Mouse (Mus musculus): ENCODE data around the gene Rfx3. TPM values are rescaled to one million over a fixed set of nuclear protein-coding genes. Genes with fewer than 3 reads are reported as not detected.

Rfx3 gene
- total RNA-seq, 4 experiments from 2014 or later, result 52.7 to 59.6 (median 56.4) TPM

DNA sequence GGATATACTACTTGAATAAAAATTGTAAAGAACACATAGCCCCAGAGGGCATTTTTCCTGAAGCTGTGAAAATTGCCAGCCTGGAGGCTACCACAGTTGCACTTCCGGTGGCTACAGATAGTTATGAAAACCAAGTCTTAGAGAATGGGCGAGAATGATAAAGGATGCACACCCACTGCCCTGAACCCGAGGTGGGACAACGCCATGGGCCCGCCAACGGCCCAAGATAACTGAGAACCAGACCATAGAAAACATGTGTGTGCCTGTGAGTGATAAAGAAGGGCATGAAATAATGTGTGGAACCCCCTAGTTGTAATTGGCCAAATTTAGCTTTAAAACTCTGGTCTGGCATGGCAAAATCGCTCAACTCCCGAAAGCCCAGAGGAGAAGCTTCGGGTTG lies 105.0 kb downstream of the Rfx3 start:
- no peak for DNase-seq (ENCODE audit: low spot score in 2 of 2)

DNA sequence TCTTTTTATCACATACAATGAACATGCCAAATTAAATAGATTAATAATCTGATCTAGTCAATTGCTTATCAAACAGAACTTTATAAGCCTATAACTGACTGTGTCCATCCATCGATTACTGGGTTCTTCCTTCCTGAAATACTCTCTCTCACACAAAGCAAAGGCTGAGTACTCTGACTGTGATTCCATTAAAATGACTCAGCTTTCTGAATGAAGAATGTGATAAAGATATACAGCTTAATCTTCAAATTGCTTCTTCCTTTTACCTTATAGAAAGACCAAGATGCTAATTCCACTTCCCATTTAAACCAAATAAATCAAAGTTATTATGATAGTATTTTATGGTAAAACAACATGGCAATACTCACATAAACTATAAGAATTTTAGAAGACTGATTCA lies 105.8 kb downstream of the Rfx3 start:
- no peak for DNase-seq (ENCODE audit: low spot score in 2 of 2)

DNA sequence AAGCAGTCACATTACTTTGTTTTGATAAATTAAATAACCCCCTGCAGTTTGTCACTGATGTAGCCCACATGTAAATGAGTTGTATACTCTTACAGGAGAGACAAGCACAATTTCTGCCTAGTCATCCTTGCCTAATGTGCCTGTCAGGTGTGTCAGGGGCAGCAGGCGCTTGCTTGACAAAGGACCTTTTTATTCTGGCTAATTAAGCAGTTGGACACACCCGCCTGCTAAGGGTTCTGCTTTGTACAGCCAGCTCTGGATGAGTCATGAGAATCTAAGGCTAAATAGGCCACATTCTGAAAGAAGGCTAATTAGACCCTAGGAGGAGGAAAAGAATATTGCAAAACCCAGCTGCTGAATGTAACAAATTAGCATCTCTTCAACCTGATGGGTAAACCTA lies 106.3 kb downstream of the Rfx3 start:
- peak in 1 of 2 experiments; percentile 67 for DNase-seq (ENCODE audit: low spot score in 2 of 2)

DNA sequence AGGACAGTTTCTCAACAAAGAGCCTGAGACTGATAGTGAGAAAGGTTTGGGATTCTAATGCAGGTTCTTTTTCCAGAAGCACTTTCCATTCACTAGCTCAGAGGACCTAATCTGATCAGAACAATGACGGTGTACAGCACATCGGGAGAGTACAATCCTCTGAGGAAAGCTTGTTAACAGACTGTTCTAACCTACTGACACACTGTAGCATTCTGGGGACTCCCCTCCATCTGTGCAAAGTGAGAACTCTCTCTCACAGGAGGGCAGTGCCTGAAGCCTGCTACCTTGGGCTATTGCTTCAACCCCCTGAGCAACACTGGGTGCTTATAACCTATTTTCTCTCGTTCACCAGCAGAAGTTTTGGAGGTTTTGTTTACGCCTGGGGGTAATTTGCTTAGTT lies 106.8 kb downstream of the Rfx3 start:
- DNase-seq (ENCODE audit: low spot score in 2 of 2), result no peak

DNA sequence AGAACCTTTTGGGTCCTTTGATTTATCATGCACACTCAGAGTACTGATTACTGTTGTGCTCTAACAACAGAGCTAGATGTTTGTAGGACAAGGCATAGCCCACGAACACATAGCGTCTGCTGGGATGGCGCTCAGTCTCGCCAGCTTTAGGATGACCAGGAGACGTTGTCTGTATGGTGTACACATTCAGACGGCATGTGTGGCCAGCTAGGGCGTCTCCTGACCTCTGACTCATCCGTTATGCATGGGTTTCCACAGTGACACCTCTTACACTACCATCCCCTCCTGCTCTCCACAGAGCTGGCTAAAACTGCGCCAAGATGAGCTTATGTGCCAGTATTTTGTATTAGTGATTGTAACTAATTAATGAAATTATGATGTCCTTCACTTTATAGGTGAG lies 108.4 kb downstream of the Rfx3 start:
- no peak for DNase-seq (ENCODE audit: low spot score in 2 of 2)

DNA sequence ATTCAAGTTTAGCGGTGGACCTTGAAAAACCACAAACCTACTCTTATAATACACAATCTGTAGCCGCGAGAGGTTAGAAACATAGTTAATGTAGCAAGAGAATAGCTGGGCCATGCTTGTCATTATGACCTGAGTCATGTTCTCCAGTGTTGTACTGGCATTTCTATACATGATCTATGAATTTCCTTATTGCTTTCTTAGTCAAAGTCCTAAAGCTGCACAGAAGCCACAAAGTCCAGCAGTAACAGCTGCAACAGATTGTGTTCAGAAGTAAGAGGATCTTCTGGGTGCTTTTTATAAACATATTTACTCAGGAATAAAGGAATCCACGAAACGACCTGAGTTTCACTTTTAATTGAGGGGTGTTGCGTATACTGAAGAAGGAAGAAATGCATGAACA lies 109.3 kb downstream of the Rfx3 start:
- no peak for DNase-seq (ENCODE audit: low spot score in 2 of 2)

DNA sequence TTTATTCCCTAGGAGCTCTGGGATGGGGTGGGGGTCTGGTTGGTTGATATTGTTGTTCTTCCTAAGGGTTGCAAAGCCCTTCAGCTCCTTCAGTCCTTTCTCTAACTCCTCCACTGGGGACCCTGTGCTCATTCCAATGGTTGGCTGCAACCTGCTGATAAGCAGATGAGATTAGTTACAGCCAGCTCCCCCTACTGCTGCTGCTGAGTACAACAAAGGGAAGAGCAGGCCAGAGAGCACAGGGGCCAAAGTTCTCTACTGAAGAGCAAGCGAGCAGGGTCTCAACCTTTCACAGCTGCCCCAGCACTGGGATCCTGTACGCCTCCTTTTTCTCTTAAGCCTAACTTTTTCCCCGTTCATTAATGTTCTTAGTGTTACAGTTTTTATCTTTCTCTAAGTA lies 126.4 kb downstream of the Rfx3 start:
- DNase-seq (ENCODE audit: low spot score in 2 of 2), result no peak

DNA sequence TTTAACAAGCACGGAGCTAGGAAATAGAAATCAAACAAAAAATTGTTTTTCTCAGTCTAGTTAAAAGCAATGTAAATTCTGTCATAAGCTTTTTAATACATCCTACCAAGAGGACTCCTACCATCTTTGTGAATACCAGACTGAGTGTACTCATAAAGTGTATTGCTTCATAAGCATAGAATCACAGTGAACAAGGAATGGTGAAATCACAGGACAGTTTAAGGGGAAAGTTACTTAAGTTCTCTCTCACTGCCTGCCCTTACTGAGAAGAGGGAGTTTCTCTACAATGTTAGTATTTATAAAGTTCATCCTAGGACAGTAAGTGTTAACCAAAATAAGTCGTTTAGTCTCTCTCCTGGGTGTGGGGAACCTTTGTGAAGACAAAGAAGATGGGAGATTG lies 133.5 kb downstream of the Rfx3 start:
- no peak for DNase-seq (ENCODE audit: low spot score in 2 of 2)

DNA sequence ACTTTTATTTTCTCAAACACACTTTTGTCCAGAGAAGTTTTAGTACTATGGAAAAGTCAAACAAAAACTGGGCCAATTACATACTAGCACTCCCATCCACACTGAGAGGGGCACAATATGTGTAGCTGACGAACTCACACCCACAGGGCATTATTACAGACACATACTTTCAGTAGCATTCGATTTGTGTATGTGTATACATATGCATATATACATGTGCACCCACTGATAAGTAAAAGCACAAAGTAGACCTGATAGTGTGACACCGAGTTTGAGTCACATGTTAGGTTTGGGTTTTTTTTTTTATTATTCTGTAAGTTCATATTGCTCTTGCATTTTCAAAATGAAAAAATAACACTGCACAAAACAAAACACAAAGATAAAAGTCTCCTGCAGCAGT lies 140.2 kb downstream of the Rfx3 start:
- no peak for DNase-seq (ENCODE audit: low spot score in 2 of 2)

DNA sequence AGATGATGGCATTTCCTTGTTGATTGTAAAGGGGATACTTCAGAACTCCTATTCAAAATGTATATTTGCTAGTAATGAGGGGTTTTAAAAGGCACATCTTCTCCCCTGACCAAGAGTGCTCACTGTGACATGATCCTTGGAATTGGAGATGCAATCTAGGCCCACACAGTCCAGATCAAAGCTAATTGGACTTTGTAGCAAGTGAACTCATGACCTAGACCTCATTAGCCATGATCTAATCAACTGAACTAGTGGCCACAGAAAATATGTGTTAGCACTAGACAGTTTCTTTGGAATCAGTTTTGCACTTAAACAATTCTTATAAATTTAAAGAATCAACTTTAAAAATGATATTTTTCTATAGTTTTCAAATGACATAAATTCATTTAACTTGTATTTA lies 151.3 kb downstream of the Rfx3 start:
- no peak for DNase-seq (ENCODE audit: low spot score in 2 of 2)

DNA sequence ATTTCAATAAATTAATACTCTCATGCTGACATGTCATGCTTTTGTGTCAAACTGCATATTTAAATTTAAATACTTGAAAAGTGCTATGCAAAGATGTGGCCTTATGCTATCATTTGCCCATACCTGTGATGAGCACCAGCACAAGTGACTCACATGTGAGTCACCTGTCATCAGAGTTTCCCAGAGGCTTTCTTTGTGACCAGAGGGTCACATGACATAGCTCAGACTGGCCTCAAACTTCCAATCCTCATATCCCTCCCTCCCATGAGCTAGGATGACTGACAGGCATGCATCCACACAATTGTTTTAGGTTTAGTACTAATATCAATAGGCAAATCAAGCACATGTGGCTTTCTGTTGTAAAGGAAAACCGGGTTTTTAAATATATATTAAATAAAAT lies 162.0 kb downstream of the Rfx3 start:
- DNase-seq (ENCODE audit: low spot score in 2 of 2), result no peak

DNA sequence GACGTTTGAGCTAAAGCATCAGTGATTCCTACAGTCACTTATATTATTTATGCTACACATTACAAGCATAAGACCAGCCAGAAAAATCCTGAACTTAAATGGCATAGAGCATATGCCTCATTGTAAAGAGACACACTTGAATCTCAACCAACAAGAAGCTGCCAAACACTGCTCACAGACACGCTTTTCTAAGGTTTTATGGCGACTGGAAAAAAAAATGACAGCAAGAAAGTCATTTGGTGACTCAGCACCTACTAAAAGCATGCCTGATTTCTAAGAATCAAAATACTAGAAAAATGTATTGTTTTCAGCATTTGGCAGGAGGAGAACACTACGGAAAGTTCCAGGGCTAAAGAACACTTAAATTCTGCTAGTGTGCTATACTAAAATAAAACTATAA lies 163.9 kb downstream of the Rfx3 start:
- DNase-seq (ENCODE audit: low spot score in 2 of 2), result no peak

DNA sequence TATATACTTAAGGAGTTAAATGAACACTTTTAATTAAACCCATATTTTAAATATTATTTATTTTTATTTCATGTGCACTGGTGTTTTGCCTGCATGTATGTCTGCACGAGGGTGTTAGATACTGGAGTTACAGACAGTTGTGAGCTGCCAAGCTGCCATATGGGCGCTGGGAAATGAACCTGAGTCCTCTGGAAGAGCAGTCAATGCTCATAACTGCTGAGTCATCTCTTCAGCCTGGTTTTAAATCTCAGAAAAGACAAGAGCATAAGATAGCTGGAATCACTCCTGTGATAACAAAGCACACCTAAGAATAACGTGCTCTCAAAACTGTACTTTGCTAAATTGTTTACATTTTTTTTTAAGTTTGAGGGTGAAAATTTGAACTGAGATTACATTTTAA lies 172.3 kb downstream of the Rfx3 start:
- DNase-seq (ENCODE audit: low spot score in 2 of 2), result no peak

DNA sequence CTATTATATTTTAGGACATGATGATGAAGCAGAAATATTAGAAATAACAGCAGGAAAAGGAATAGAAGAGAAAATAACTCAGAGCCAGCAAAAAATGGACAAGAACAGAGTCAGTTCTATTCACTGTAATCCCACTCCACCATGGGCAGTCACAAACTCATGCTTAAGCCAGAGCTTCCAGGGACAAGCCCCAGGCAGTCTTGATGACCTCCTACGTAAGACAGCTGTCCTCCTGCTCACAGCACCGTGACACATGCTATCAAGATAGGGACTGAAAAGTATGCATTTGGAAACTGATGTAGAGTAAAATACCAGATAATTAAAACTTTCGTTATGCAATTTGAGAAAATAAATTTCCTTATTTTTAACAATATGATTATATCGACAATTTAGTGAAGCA lies 172.9 kb downstream of the Rfx3 start:
- DNase-seq (ENCODE audit: low spot score in 2 of 2), result no peak

DNA sequence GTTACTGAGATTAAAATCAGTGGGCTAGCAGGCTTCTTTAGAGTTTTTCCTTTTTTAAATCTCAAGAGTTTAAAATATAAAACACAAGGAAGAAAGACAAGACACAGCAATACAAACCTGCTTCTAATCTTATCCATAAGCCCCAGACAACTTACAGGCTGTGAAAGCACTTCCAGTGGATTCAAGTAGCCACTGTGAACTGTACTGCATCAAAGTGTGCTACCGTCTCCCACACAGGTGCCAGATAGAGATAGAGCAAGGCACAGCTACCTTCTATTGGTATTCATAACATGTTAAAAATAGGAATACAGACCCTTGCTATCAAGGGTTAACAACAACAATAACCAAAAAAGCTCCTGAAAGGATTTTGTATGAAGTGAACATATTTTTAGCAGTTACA lies 178.5 kb downstream of the Rfx3 start:
- no peak for DNase-seq (ENCODE audit: low spot score in 2 of 2)

DNA sequence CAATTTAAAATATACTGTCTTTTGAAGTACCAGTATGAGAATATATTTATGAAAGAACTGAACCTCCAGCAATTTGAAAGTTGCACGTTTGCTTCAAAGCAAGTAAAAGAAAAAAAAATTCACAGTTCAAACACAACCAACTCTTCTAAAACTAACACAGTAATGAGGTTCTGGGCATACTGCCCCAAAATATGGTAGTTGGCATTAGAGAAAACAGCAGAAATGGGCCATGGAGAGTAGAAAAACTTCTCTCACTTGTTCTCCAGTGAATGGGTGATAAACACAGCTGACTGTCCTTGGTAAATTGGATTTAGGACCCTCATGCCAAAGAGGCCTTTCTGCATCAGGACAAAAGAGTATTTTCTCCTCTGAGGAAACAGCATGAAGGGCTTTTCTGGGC lies 182.7 kb downstream of the Rfx3 start:
- DNase-seq (ENCODE audit: low spot score in 2 of 2), result no peak

DNA sequence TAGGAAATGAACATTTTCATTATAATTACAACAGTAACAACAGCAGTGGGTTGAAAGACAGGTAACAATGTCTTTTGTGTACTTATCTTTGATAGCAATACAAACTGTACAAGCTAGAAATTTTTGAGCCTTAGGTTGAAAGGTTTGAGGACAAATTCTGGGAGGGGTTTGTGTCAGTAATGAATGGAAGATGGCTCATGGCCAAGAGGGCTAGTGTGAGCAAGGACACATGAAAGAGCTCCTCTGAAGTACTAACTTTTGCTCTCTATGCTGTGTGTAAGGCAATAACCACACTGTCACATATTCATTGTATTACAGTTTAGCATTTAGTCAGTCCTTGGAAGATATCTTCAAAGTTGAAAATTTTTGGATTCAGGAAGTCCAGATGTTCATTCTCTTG lies 193.3 kb downstream of the Rfx3 start:
- DNase-seq (ENCODE audit: low spot score in 2 of 2), result no peak

DNA sequence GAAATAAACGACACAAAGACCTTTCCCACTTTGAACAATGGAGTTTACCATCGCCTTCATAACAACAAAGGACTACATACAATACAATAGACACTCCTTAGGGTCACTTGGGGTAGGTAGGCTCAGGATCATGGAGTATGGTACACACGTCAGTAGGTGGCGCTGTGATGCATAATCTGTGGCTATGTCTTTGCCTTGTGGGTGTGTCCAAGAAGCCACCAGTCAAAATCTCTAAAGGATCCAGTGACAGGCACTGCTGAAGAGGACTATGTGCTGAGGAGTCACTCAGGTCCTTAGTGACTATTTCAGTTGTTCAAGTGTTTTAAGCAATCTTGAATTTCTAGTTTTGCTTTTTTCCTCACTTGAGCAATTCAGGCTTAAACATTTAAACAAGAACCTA lies 230.9 kb downstream of the Rfx3 start:
- no peak for DNase-seq (ENCODE audit: low spot score in 2 of 2)

DNA sequence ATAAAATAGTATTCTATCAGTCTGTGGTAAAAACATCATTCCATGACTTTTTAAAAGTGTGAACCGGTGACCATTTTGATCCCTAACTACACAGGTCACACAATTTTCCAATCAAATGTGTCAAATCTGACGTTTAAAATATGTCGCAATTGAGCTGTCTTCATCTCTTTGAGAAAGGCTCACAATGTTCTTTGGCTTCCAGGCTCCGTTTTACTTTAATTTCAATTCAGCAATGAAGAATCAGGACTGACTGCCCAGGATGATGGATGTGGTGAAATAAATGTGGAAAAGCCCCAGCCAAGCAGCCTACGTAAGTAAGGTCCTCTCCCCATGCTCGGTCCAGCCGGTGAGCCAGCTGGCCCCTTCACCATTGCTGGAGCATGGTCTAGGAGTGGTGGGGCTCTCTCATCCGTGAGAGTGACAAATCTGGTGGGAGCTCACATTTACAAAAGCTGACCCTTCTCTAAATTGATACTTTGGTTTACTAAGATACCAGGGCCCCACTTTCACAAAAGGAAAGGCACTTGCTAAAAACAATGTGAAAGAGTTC lies 240.2 kb downstream of the Rfx3 start:
- DNase-seq (ENCODE audit: low spot score in 2 of 2), result no peak

DNA sequence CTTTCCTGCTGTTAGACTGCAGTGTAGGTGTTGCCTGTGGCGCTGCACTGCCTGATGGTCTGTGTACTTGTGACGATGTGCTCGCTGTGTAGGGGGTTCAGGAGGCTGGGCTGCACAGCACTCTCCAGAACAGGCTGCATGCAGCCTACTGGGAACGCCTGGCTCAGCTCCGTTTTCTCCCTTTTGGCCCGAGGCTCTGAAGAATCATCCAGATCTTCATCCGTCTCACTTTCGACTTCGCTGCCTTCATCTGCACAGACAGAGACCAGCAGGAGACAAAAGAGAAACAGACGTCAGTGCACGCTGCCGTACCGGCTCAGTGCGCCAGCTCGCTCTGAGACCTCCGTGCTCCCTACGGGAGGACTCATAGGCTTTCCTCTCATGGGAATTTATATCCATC lies 242.5 kb downstream of the Rfx3 start:
- no peak for DNase-seq (ENCODE audit: low spot score in 2 of 2)

DNA sequence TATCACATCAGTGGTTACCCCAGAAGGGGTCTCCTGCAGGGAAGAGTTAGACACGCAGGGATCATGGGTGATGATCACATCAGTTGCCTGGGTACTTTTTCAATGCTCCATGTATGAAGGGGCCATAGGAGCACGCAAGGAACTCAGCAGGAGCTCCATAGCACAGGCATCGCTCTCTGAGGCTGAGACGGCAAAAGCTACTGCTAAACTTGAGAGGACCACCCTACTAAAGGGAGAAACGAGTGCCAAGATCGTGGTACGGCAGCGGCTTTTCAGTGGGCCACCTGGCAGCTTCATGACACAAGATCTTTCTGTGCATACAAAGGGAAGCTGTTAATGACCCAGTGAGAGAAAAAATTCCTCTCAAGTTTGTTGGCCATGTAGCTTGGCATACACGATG lies 250.7 kb downstream of the Rfx3 start:
- no peak for DNase-seq (ENCODE audit: low spot score in 2 of 2)

DNA sequence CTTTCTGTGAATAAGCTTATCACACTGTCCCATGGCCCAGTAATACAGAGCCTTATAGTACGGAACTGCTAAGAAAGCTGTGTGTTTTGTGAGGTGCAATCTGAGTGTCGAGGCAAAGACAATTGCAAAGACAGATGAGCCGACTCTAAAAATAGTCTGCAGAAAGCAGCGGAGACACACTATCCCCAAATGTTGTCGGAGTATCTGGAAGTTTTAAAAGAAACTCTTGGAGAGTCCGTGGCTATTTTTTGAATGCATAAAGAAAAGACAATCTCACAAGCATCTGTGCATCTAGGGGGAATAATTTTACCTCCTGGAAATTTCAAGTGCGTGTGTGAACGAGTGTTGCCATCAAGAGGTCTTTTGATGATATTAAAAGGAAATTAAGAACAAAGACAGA lies 251.6 kb downstream of the Rfx3 start:
- no peak for DNase-seq (ENCODE audit: low spot score in 2 of 2)

DNA sequence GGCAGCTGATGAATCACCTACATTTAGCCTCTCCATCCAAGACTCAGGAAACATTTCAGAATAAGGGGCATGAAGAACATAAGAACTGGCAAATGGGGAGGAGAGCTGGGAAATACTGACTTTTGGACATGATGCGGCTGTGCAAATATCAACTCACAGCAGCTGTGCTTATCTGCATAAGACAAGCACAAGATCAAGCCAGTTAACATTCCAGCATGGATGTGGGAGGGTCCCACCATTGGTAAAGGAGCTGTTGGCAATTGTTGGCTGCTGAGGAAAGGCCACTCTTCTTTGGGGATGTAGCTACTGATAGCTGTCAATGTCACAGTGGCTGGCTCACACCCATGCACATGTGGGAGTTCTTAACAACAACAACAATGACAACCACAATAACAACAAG lies 263.7 kb downstream of the Rfx3 start:
- no peak for DNase-seq (ENCODE audit: low spot score in 2 of 2)

DNA sequence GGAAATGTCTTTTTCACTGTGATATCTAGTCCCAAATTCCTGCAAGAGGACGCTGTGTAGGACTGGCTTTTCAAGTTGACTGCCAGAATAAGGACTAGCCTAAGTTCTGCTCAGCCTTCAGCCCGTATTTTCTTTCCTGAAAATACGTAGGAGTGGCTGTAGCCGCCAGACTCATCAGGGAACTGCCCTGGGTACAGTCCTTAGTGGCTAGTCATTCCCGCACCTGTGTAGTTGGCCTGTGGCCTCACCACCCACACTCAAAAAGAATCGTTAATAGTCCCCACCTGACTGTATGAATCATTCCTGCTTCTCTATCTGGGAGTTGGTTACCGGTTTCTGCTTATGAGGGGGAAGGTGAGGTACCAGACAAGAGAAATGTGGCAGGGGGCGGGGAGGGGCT lies 272.1 kb downstream of the Rfx3 start:
- no peak for DNase-seq (ENCODE audit: low spot score in 2 of 2)

Measured in left cerebral cortex, adult 8-10 months (tissue).